Mouse (Mus musculus) forebrain, embryonic 11.5 days (tissue): ENCODE measurements at regions not wholly inside any gene's neighbourhood (a gene's known extent, or its start where the extent isn't known, plus 50 kb on each side); places are given as distances from the start of the nearest gene placed in this dataset.

Source experiments
- ATAC-seq: fragments of 200-750 bp; cut with Nextera tagmentation; replicated peaks from 2 replicates; pipeline ENCODE4 v1.8.0; 2017; ENCODE audit warnings: moderate TSS enrichment; ENCODE audit not compliant: low FRiP score
- DNase-seq: peaks from one replicate; pipeline ENCODE4 v3.0.0-alpha.2; 2017; ENCODE audit warnings: low spot score
- H3K27ac ChIP-seq: fragments of 300-500 bp; sonication (generic); 2 replicates; pipeline ENCODE4 v1.5.1; 2014; ENCODE audit warnings: low read depth, low read length
- H3K27me3 ChIP-seq: fragments of 300-500 bp; sonication (generic); 2 replicates; pipeline ENCODE4 v1.6.1; 2014; ENCODE audit warnings: mild to moderate bottlenecking, low read length, mixed read lengths; ENCODE audit not compliant: control insufficient read depth, insufficient read depth
- H3K36me3 ChIP-seq: fragments of 300-500 bp; sonication (generic); 2 replicates; pipeline ENCODE4 v1.6.1; 2014; ENCODE audit warnings: mild to moderate bottlenecking, low read length, moderate library complexity, mixed read lengths; ENCODE audit not compliant: control insufficient read depth, insufficient read depth
- H3K4me1 ChIP-seq: fragments of 300-500 bp; sonication (generic); replicated peaks from 2 replicates; pipeline ENCODE4 v1.6.1; 2014; ENCODE audit warnings: low read length, mixed read lengths; ENCODE audit not compliant: control insufficient read depth, insufficient read depth
- H3K4me2 ChIP-seq: fragments of 300-500 bp; sonication (generic); 2 replicates; pipeline ENCODE4 v1.6.1; 2014; ENCODE audit warnings: low read depth, mild to moderate bottlenecking, low read length, moderate library complexity, mixed read lengths; ENCODE audit not compliant: severe bottlenecking
- H3K4me3 ChIP-seq: fragments of 300-500 bp; sonication (generic); 2 replicates; pipeline ENCODE4 v1.5.1; 2014; ENCODE audit warnings: low read depth, low read length
- H3K9ac ChIP-seq: fragments of 300-500 bp; sonication (generic); 2 replicates; pipeline ENCODE4 v1.6.1; 2014; ENCODE audit warnings: low read length
- H3K9me3 ChIP-seq: fragments of 300-500 bp; sonication (generic); 2 replicates; pipeline ENCODE4 v1.6.1; 2016; ENCODE audit warnings: low read length, mixed read lengths; ENCODE audit not compliant: control insufficient read depth
- WGBS: fragments of 180-500 bp; shearing (Covaris S2); extraction: QIAGEN DNeasy Blood & Tissue Kit; methylation state at CpG from one replicate; pipeline ENCODE4 v1.1.7; 2014; 5-methylcytosine and 5-hydroxymethylcytosine counted together

DNA sequence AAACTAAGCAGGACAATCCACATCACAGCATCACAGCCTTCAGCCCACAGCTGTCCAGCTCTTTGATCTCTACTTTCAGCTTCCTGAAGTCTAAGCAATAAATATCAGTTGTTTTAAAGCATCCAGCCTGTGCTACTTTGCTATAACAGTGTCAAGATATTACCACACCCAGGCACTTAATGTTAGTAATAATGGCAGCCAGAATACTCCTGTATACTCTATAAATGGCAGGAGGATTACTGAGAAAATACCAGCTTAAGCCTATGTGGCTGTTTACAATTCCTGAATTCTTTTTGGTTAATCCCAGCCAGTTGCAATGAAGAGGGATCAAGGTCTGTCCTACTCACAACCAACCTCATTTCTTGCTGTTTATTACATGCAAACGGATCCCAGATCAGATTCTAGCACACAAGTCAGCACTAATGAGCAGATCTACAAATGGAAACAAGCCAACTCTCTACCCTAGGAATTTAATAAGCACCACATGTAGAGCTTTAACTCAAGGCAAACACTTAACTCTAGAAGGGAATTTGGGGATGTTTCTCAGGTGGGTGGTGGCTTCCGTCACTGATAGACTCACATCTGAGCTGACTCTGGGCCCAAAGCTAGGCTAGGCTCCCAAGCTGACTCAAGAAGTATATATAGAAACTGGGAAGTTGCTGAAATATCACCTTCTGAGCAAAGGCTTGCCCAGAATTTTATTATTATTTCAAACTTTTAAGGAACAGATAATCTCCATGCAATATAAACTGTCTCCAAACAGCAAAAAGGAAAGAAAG is 190.6 kb downstream of the Map2k4 start:
- no peak overlapping the region for H3K4me3 ChIP-seq
- ATAC-seq (no peak), DNase-seq (no peak)
- no peaks in the 10 kb centered on the region for H3K4me1 ChIP-seq
- no peak overlapping the region for H3K9ac ChIP-seq
- WGBS, result 78% methylated on average over 2 of the region's 2 CpGs
- no peaks in the 10 kb centered on the region for H3K27me3 ChIP-seq
- H3K4me2 ChIP-seq, result no peak overlapping the region
- no peaks in the 10 kb centered on the region for H3K9me3 ChIP-seq
- no peaks in the 10 kb centered on the region for H3K36me3 ChIP-seq
- H3K27ac ChIP-seq, result no peak overlapping the region

DNA sequence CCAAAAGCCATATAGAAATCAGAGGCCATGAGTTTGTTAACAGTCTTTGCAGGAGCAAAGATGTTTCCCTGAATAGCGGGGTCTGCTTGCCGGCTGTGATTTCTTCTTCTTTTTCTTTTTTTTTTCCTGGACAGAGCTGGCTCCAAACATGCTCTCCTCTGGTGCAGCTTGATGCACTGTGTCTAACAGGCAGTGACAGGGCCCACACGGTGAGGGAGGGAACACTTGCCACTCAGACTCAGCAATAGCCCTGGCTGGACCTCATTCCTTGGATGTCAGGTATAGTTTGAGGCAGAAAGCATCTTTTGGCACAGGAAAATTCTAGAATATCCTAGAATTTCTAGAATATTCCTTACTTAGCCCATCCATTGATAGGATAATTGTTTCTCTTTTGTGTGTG is 199.6 kb downstream of the Map2k4 start:
- Histone ChIP-seq H3K36me3 (no peaks in the 10 kb centered on the region), H3K4me2 (no peak overlapping the region), H3K4me1 (no peaks in the 10 kb centered on the region), H3K9ac (no peak overlapping the region), H3K27ac (no peak overlapping the region), H3K4me3 (no peak overlapping the region), H3K27me3 (no peaks in the 10 kb centered on the region), H3K9me3 (no peaks in the 10 kb centered on the region)
- DNase-seq, result no peak
- no peak for ATAC-seq
- 80% methylated on average over 3 of the region's 3 CpGs for WGBS

GRCm38 (mm10) chr11:65567831-65568230 is 220.3 kb downstream of the Map2k4 start:
- no peaks in the 10 kb centered on the region for H3K36me3 ChIP-seq
- H3K9ac ChIP-seq, result no peak overlapping the region
- 92% methylated on average over 9 of the region's 9 CpGs for WGBS
- no peak overlapping the region for H3K4me3 ChIP-seq
- H3K27ac ChIP-seq, result no peak overlapping the region
- DNase-seq (no peak), ATAC-seq (no peak)
- no peaks in the 10 kb centered on the region for H3K4me1 ChIP-seq
- H3K27me3 ChIP-seq, result no peaks in the 10 kb centered on the region
- no peak overlapping the region for H3K4me2 ChIP-seq
- no peaks in the 10 kb centered on the region for H3K9me3 ChIP-seq

GRCm38 (mm10) chr11:65558236-65558635 is 229.9 kb downstream of the Map2k4 start:
- Histone ChIP-seq H3K27ac (no peak overlapping the region), H3K36me3 (no peaks in the 10 kb centered on the region), H3K9me3 (no peaks in the 10 kb centered on the region), H3K4me3 (no peak overlapping the region), H3K4me1 (no peaks in the 10 kb centered on the region), H3K9ac (no peak overlapping the region), H3K27me3 (no peaks in the 10 kb centered on the region), H3K4me2 (no peak overlapping the region)
- ATAC-seq (no peak), DNase-seq (no peak)
- WGBS, result 81% methylated on average over 4 of the region's 4 CpGs

GRCm38 (mm10) chr11:65551073-65551472 is 237.0 kb downstream of the Map2k4 start:
- no peak overlapping the region for H3K9ac ChIP-seq
- H3K36me3 ChIP-seq, result no peaks in the 10 kb centered on the region
- no peak overlapping the region for H3K4me3 ChIP-seq
- H3K9me3 ChIP-seq, result no peaks in the 10 kb centered on the region
- no peak overlapping the region for H3K4me2 ChIP-seq
- WGBS, result 89% methylated on average over 6 of the region's 6 CpGs
- no peak for ATAC-seq
- H3K27me3 ChIP-seq, result no peaks in the 10 kb centered on the region
- H3K27ac ChIP-seq, result no peak overlapping the region
- H3K4me1 ChIP-seq, result no peaks in the 10 kb centered on the region
- no peak for DNase-seq

DNA sequence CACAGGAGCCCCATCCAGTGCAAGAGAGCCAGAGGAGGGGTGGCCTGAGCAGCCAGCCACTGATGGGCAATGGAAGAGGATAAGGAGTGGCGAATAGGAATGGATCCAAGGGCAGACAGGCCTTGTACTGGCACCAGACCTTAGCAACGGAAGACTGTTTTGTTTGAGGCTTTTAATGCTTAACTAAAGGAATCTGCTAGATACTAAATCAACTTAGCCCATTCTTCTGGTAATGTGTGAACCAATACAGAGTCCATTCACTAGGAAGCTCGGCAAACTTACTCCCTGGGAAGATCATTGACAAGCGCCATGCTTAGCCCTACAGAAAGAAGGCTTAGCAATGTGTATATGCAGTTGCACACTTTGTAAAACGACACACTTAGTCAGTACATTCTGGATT is 243.8 kb downstream of the Map2k4 start:
- Histone ChIP-seq H3K9ac (no peak overlapping the region), H3K4me3 (no peak overlapping the region), H3K27me3 (no peaks in the 10 kb centered on the region), H3K4me1 (no peaks in the 10 kb centered on the region), H3K36me3 (no peaks in the 10 kb centered on the region), H3K27ac (no peak overlapping the region), H3K4me2 (no peak overlapping the region), H3K9me3 (no peaks in the 10 kb centered on the region)
- ATAC-seq, result no peak
- no peak for DNase-seq
- 93% methylated on average over 5 of the region's 5 CpGs for whole genome bisulfite sequencing

DNA sequence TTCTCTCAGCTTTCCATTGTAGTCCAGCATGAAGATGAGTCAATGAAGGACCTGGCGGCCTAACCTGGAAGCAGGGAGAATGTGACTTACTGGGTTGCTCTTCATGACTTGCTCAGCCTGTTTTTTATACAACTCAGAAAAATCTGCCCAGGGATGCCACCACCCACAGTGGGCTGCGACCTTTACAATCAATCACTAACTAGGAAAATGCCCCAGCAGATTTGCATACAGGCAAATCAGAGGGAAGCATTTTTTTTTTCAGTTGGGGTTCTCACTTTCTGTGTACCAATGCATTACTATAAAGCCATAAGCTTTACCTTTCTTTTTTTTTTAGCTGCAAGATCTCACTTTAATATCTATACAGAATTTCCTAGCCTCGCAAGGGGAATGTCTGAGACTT is 244.5 kb downstream of the Map2k4 start:
- no peak overlapping the region for H3K4me2 ChIP-seq
- H3K27me3 ChIP-seq, result no peaks in the 10 kb centered on the region
- H3K4me1 ChIP-seq, result no peaks in the 10 kb centered on the region
- ATAC-seq (no peak), DNase-seq (no peak)
- H3K4me3 ChIP-seq, result no peak overlapping the region
- 83% methylated on average over 3 of the region's 3 CpGs for WGBS
- H3K9ac ChIP-seq, result no peak overlapping the region
- H3K27ac ChIP-seq, result no peak overlapping the region
- no peaks in the 10 kb centered on the region for H3K36me3 ChIP-seq
- H3K9me3 ChIP-seq, result no peaks in the 10 kb centered on the region

DNA sequence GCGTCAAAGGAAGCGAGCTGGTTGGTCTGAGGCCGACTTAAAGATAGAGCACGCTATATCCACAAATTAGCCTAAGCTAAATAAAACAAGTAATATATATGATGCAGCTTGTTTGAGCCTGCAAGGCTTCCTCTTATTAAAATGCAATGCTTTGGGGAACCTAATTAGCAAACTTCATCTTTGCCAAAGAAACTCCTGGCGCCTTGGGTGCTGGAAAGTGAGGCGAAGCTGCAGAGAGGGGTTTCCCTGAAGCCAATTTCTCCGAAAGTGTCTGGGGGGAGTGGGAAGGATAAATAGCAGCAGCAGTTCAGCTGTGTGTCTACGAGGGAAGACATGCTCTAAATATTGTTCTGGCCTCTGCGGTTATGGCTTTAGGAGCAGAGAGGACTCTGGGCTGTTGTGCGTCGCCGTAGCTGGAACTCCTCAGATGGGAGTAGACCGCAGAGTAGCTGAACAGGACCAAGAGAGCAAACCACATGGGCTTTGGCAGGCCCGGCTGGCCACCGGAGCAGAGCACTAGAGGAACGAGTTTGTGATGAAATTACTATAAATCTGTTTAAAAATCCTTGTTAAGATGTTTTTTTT is 251.0 kb downstream of the Map2k4 start:
- H3K9me3 ChIP-seq, result no peaks in the 10 kb centered on the region
- no peak for ATAC-seq
- no peaks in the 10 kb centered on the region for H3K27me3 ChIP-seq
- WGBS, result 89% methylated on average over 16 of the region's 16 CpGs
- H3K9ac ChIP-seq, result no peak overlapping the region
- no peak overlapping the region for H3K4me2 ChIP-seq
- H3K4me3 ChIP-seq, result no peak overlapping the region
- no peak for DNase-seq
- no peaks in the 10 kb centered on the region for H3K36me3 ChIP-seq
- no peak overlapping the region for H3K27ac ChIP-seq
- H3K4me1 ChIP-seq, result no peaks in the 10 kb centered on the region
